Mouse (Mus musculus) forebrain, embryonic 13.5 days (tissue): ENCODE results near the gene Alkbh8. TPM values are rescaled to one million over a fixed set of nuclear protein-coding genes. Genes with fewer than 3 reads are reported as not detected.
"Not testable (repeated sequence)": the region's sequence is repeated elsewhere in the genome, so short reads cannot be mapped to it uniquely, and the experiment has no call there.

ENCODE experiments used
- ATAC-seq: fragments of 200-750 bp; cut with Nextera tagmentation; 2 replicates; pipeline ENCODE4 v1.8.0; 2017
- H3K27ac ChIP-seq: fragments of 300-500 bp; sonication (generic); 2 replicates; pipeline ENCODE4 v1.5.1; 2015; ENCODE audit warnings: inconsistent platforms, mild to moderate bottlenecking, moderate library complexity
- H3K27me3 ChIP-seq: fragments of 300-500 bp; sonication (generic); 2 replicates; pipeline ENCODE4 v1.6.1; 2015; ENCODE audit warnings: mild to moderate bottlenecking, inconsistent platforms
- H3K36me3 ChIP-seq: fragments of 300-500 bp; sonication (generic); 2 replicates; pipeline ENCODE4 v1.6.1; 2015; ENCODE audit warnings: mild to moderate bottlenecking, inconsistent platforms; ENCODE audit not compliant: poor library complexity, severe bottlenecking
- H3K4me1 ChIP-seq: fragments of 300-500 bp; sonication (generic); 2 replicates; pipeline ENCODE4 v1.6.1; 2015; ENCODE audit warnings: inconsistent platforms
- H3K4me2 ChIP-seq: fragments of 300-500 bp; sonication (generic); 2 replicates; pipeline ENCODE4 v1.6.1; 2015; ENCODE audit warnings: inconsistent platforms, mild to moderate bottlenecking, moderate library complexity
- H3K4me3 ChIP-seq: fragments of 300-500 bp; sonication (generic); 2 replicates; pipeline ENCODE4 v1.5.1; 2015; ENCODE audit warnings: mild to moderate bottlenecking, inconsistent platforms
- H3K9ac ChIP-seq: fragments of 300-500 bp; sonication (generic); 2 replicates; pipeline ENCODE4 v1.6.1; 2015; ENCODE audit warnings: mild to moderate bottlenecking, inconsistent platforms
- H3K9me3 ChIP-seq: fragments of 300-500 bp; sonication (generic); replicated peaks from 2 replicates; pipeline ENCODE4 v1.6.1; 2016; ENCODE audit warnings: inconsistent platforms
- WGBS: fragments of 180-500 bp; shearing (Covaris S2); methylation state at CpG from one replicate; pipeline ENCODE4 v1.1.7; 2015; 5-methylcytosine and 5-hydroxymethylcytosine counted together
- polyA plus RNA-seq: library from polyadenylated mRNA; unstranded; fragments of >200 nt; fragmentation: Nextera tagmentation; extraction: Ambion mirVana; gene quantifications from 2 replicates; pipeline ENCODE4 v1.2.1, GENCODE M21; 2015

The Alkbh8 gene
- 49.5 and 55.1 TPM in 2 replicates for polyA plus RNA-seq

DNA sequence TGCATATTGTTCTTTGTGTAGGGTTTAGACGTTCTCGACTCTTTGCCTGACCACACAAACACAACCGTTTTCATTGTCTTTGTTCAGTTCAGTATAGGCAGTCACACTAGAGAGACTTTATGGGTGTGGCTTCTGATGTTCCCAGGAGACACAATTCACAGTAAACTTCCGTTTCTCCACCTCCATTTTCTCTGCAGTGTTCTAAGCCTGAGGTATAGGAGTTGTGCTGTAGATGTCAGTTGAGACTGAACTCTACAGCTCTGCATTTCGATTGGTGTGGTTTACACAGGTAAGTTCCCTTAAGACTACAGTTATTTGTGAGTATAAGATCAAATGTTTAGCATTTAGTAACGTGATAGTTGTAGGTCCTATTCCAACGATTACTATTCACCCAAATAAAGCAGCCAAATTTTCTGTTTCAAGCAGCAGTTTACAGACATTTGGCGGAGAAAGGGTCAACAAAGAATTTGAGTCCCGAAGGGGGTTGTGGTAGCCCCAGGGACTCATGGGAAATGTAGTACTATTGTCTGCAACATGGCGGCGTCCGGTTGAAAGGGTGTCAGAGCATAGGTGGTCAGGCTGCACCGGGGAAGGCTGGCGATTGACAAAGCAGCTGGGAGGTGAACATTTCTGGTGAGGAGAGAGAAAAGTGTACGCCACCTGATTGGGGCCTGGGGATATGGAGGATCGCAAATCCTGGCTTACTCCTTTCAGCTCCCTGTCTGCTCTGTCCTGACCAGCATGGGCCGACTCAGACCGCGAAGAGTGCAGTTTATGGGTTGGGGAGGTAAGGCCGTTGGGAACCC lies at the start of gene Alkbh8:
Alkbh8 (plus strand) TSS at position 179 of the 806 bp plus-strand sequence.
- peak within 1 kb of the TSS; percentile 67 for H3K4me2 ChIP-seq
- peak within 1 kb of the TSS; percentile 72 for H3K4me3 ChIP-seq
- H3K4me1 ChIP-seq = peaks cover 4% of the 10 kb centered on the region
- no peaks in the 10 kb centered on the region for H3K9me3 ChIP-seq
- peak; percentile 98 for ATAC-seq
- H3K27me3 ChIP-seq = no peaks in the 10 kb centered on the region
- WGBS = 1% methylated on average over 20 of the region's 20 CpGs
- peak within 1 kb of the TSS; percentile 77 for H3K27ac ChIP-seq
- peak within 1 kb of the TSS; percentile 80 for H3K9ac ChIP-seq
- peaks cover 9% of the 10 kb centered on the region; the same call in 1 of the 2 replicates for H3K36me3 ChIP-seq

DNA sequence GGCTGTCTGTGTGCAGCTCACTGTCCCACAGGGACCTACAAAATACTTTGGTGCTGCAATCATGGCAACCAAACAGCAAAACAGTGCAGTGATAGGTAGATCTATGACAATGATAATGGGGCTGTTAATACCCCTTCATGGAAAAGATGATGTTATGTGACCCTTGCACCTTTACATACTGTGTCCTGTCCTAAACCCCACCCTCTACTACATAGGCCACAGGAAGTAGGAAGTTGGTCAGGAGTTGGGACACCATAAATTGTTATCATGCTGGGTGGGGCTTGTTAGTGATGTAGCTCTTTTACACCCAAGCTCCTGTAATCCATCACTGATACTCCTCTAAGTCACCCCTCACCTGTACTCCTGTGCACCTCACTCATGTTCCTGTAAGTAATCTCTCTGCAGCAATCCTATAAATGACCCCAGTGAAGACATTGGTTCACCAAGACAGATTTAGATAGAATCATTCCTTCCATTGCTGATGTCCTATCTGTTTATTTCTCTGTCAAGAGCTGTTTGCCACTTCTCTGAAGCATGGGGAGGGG lies 25.6 kb upstream of the Alkbh8 start:
- no peak overlapping the region for H3K27ac ChIP-seq
- H3K27me3 ChIP-seq = no peaks in the 10 kb centered on the region
- H3K36me3 ChIP-seq = no peaks in the 10 kb centered on the region
- ATAC-seq = no peak
- no peaks in the 10 kb centered on the region for H3K4me1 ChIP-seq
- H3K4me3 ChIP-seq = no peak overlapping the region
- no peak overlapping the region for H3K9ac ChIP-seq
- H3K9me3 ChIP-seq = peaks cover 27% of the 10 kb centered on the region
- no peak overlapping the region for H3K4me2 ChIP-seq

DNA sequence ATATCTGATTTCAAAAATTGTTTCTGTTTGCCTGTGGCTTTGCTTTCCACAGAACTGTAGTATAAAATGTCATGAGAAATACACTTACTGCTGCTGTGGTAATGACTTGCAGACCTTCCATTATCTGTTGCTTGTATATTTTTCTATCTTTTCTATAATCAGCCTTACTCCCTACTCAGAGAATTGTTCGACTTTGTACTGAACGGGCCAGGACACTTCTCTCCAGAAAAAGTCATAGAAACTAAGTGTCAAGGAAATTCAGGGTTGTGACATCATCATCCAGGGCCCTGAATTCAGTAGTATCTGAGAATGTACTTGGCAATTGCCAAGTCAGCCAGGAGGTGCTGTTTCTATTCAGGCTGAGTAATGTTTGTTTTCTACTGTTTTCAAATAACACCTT lies 24.9 kb upstream of the Alkbh8 start:
- Histone ChIP-seq H3K4me3 (no peak overlapping the region), H3K9ac (no peak overlapping the region), H3K36me3 (no peaks in the 10 kb centered on the region), H3K27ac (no peak overlapping the region), H3K4me2 (no peak overlapping the region), H3K27me3 (no peaks in the 10 kb centered on the region), H3K4me1 (no peaks in the 10 kb centered on the region), H3K9me3 (peaks cover 27% of the 10 kb centered on the region)
- WGBS = 78% methylated on average over 2 of the region's 2 CpGs
- ATAC-seq = no peak

DNA sequence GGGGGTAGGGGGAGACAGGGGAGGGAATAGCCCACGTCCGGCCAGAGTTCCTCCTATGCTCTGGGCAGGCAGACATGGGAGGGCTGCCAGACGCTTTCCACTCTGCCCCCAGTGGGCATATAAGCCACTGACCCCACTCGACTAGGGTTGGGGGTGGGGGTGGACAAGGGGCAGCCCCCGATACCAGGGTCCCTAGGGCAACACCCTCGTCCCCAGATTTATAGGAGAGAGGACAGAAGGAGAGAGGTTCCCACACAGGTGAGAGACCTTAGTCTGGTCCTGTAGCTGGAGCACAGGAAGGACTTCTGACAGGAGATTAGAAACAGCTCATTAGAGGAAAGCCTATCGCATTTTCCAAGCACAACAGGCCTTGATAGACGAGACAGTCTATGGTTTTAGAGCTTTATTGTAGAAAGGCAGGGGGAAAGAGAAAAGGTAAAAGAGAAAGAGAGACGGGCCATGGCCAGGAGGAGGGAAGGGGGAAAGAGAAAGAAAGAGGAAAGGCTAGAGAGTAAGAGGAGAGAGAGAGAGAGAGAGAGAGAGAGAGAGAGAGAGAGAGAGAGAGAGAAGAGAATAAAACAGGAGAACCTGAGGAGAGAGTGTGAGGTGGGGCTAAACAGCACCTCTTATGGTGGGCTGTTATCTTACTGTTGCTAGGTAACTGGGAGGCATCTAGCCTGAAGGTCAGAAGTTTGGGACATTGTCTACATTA lies 7.4 kb upstream of the Alkbh8 start:
- not testable (repeated sequence) for H3K36me3 ChIP-seq, H3K9ac ChIP-seq, H3K4me2 ChIP-seq, ATAC-seq, H3K27me3 ChIP-seq, H3K9me3 ChIP-seq, H3K27ac ChIP-seq, H3K4me3 ChIP-seq, H3K4me1 ChIP-seq
- 67% methylated on average over 9 of the region's 9 CpGs for WGBS

DNA sequence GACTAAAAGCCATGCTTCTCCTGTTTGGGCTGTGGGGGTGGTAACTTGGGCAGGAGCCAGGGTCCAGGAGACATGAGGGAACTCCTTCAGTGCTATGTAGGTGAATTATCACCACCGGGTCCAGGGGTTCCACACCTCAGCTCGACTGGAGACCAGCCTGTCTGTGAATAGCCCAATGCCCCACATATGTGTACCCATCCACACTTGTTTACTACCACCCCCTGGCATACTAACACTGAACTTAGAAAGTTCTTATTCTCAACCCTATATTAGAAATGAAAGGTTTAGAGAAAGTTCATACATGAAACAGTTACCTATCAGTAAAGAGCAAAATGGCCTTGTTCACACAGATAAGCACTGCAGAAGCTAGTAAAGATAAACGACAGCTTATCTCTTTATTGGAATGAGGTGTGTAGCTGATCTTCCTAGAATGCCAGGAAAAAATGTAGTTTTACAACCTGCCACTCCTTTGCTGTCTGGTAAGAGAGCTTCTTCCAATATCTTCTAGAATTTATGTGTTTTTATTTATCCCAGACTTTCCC lies 6.8 kb upstream of the Alkbh8 start:
- Histone ChIP-seq H3K9me3 (no peaks in the 10 kb centered on the region), H3K36me3 (no peaks in the 10 kb centered on the region), H3K27ac (no peak overlapping the region), H3K4me2 (no peak overlapping the region), H3K9ac (no peak overlapping the region), H3K27me3 (no peaks in the 10 kb centered on the region), H3K4me1 (no peaks in the 10 kb centered on the region), H3K4me3 (no peak overlapping the region)
- WGBS = 78% methylated on average over 3 of the region's 3 CpGs
- no peak for ATAC-seq

DNA sequence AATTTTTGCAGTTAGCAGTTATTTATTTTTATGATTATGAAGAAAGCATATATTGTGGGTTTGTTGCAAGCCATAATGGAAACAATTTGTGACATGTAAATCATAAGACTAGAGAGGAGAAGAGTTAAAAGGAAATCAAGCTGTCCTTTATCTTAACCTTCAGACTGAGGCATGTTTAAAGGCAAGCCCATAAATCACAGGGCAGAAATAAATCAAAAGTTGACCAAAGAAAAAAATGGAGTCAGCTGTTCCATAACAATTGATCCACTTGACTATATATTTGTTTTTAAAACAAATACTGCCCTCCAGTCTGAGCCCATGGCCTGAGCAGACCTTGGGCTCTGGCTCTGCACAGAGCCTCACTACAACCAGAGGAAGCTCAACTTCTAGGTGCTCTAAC lies 4.6 kb upstream of the Alkbh8 start:
- no peaks in the 10 kb centered on the region for H3K27me3 ChIP-seq
- no peak overlapping the region for H3K4me2 ChIP-seq
- H3K4me1 ChIP-seq = no peaks in the 10 kb centered on the region
- no peak overlapping the region for H3K27ac ChIP-seq
- H3K36me3 ChIP-seq = no peaks in the 10 kb centered on the region
- ATAC-seq = no peak
- H3K9me3 ChIP-seq = no peaks in the 10 kb centered on the region
- H3K9ac ChIP-seq = no peak overlapping the region
- H3K4me3 ChIP-seq = no peak overlapping the region

DNA sequence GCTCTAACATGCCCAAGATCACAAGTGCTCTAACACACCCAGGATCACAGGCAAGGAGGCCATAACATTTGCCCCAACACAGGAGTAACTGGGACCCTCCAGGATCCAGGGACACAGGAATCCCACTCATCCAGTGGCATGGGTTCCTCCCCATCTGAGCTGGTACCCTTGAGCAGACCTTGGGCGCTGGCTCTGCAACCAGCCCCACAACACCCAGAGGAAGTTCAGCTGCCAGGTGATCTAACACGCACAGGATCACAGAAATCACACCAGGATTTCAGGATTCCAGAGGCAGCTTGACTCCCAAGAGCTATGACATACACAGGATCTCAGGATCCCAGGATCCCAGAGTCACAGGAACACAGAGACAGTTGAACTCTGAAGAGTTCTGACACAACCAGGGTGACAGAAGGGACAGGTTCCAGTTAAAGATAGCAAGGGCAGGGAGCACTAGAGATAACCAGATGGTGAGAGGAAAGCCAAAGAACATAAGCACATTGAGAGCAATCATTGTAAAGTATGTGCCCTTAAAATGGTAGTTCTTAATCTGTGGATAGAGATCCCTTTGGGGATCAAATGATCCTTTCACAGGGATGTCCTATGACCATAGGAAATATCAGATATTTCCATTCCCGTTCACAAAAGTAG lies 4.1 kb upstream of the Alkbh8 start:
- 84% methylated on average over 3 of the region's 3 CpGs for WGBS
- Histone ChIP-seq H3K27ac (no peak overlapping the region), H3K4me1 (no peaks in the 10 kb centered on the region), H3K9ac (no peak overlapping the region), H3K36me3 (no peaks in the 10 kb centered on the region), H3K27me3 (no peaks in the 10 kb centered on the region), H3K4me3 (no peak overlapping the region), H3K4me2 (no peak overlapping the region), H3K9me3 (no peaks in the 10 kb centered on the region)
- no peak for ATAC-seq

DNA sequence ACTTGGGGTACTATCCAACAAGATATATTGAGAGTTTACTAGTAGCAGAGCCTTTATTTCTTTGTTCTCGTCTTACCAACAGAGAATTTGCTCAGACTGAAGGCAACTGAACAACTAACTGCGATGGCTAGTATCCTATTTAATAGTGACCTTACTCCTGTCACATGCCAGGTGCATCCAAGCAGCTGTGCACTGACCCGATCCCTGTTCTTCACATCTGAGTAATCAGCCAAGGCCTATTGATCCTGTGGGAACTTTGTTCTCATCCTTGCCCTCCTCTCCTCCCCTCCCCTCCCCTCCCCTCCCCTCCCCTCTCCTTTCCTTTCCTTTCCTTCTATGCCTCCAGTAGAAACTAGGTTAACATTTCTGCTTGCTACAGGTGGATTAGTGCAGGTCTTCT lies 1.7 kb downstream of the Alkbh8 start:
- no peak overlapping the region for H3K9ac ChIP-seq
- H3K9me3 ChIP-seq = no peaks in the 10 kb centered on the region
- no peak overlapping the region for H3K27ac ChIP-seq
- H3K36me3 ChIP-seq = peaks cover 17% of the 10 kb centered on the region
- H3K4me1 ChIP-seq = peaks cover 4% of the 10 kb centered on the region
- 87% methylated on average over 3 of the region's 3 CpGs for WGBS
- ATAC-seq = no peak
- no peaks in the 10 kb centered on the region for H3K27me3 ChIP-seq
- H3K4me3 ChIP-seq = peak overlapping the region; percentile 19
- H3K4me2 ChIP-seq = peak overlapping the region; percentile 46

DNA sequence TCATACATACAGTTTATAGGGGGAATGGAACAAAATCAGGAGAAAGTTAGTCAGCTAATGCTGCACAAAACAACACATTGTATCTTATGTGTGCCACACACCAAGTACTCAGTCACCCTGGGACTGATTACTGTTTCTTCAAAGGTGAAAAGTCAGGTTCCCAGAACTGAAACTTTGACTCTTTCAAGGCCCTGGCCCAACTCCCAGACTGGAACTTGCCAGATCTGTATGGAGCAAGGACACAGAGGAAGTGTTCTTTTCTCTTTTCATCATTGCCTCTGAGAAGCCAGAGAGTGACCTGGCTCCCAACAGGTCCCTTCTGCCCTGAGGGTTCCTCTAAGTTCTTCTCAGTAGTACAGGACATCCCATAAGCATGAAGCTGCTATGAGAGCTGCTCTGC lies 10.2 kb downstream of the Alkbh8 start:
- Histone ChIP-seq H3K4me3 (no peak overlapping the region), H3K36me3 (peaks cover 53% of the 10 kb centered on the region), H3K9me3 (no peaks in the 10 kb centered on the region), H3K27ac (no peak overlapping the region), H3K4me2 (no peak overlapping the region), H3K4me1 (no peaks in the 10 kb centered on the region), H3K9ac (no peak overlapping the region), H3K27me3 (no peaks in the 10 kb centered on the region)
- no peak for ATAC-seq

DNA sequence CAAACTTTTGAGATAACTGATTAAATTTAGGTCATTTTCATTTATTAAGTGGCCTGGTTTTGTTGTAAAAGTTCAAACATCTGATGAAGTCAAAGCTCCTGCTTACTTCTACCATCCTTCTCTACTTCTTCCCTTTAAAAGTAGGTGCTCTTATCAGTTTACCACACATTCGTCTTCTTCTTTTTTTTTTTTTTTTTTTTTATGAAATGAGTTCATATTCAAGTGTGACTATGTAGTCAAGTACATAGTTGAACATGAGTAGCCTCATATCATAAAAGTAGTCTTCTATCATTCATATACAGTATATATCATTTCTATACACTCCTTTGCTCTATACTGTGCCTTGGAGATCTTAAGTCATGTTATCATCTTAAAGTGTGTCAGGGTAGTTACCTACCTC lies 11.0 kb downstream of the Alkbh8 start:
- WGBS = 91% methylated on average over 1 of the region's 1 CpGs
- no peak for ATAC-seq
- H3K9ac ChIP-seq = no peak overlapping the region
- no peaks in the 10 kb centered on the region for H3K9me3 ChIP-seq
- H3K27me3 ChIP-seq = no peaks in the 10 kb centered on the region
- no peak overlapping the region for H3K4me3 ChIP-seq
- H3K36me3 ChIP-seq = peaks cover 56% of the 10 kb centered on the region
- no peak overlapping the region for H3K4me2 ChIP-seq
- no peak overlapping the region for H3K27ac ChIP-seq
- no peaks in the 10 kb centered on the region for H3K4me1 ChIP-seq

DNA sequence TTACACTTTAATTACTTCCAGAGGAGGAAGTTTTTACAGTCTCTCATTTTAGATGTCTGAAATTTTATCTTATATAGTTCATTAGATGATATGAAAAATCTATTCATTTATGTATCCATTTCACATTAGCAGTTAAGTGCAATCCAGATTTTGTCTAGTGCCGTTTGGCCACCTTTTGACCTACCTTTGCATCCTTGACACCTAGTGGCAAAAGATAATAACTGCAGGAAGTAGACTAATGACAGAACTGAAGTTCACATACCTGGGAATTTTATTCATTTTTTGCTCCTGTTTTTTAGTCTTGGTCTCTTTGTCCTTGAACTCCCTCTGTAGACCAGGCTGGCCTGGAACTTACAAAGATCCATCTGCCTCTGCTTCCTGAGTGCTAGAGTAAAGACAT lies 15.1 kb downstream of the Alkbh8 start:
- H3K9me3 ChIP-seq = no peaks in the 10 kb centered on the region

DNA sequence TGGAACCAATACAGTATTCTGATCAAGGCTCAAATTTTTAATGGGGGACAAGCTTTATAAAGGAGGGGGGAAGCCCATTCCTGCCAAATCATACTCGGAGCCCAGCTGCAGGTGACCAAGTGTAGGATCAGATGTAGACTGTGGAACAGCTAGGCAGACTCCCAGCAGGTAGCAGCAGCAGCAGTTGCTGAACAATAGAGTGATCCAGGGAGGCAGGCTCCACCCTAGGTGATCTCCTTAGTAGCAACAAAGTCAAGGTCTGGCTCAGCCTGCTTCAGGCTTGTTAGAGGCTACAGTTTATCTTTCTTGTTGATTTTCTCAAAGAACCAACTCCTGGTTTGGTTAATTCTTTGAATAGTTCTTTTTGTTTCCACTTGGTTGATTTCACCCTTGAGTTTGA lies 41.4 kb downstream of the Alkbh8 start:
- H3K9me3 ChIP-seq, H3K9ac ChIP-seq, H3K4me2 ChIP-seq, H3K4me1 ChIP-seq, H3K4me3 ChIP-seq, ATAC-seq, H3K27ac ChIP-seq, H3K27me3 ChIP-seq: not testable (repeated sequence)
- H3K36me3 ChIP-seq = peaks cover 27% of the 10 kb centered on the region
- 19% methylated on average over 1 of the region's 1 CpGs for WGBS

More for the DNA sequence above, 15.1 kb downstream of the Alkbh8 start:
- Histone ChIP-seq H3K36me3 (peaks cover 51% of the 10 kb centered on the region), H3K4me3 (no peak overlapping the region), H3K27ac (no peak overlapping the region), H3K27me3 (no peaks in the 10 kb centered on the region), H3K4me1 (no peaks in the 10 kb centered on the region), H3K9ac (no peak overlapping the region), H3K4me2 (no peak overlapping the region)
- ATAC-seq = no peak
- 78% methylated on average over 1 of the region's 1 CpGs for WGBS
